In the genomic region with DNA sequence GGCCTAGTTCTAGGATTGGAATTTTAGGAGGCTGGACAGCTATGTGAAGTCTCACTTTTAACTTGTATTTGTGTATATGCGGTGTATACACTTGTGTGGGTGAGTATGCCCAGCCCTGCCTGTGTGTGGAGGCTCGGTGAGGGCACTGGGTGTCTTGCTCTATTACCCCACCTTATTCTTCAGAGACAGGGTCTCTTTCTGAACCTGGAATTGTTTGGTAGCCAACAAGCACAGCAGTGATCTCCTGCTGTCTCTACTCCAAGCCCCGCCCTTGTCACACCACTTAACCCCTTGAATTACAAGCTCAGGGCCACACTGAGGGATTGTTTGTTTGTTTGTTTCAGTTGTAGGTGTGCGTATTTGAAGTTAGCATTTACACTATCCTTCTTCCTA, we compare ENCODE assay signal across 8 mouse cellular contexts. TPM values are rescaled to one million over a fixed set of nuclear protein-coding genes. Genes with fewer than 3 reads are reported as not detected.
DNase-seq lines count a peak whose midpoint lies in the region; ATAC-seq and TF ChIP-seq lines count a peak whose summit lies in the region.

No protein-coding gene starts in this region.

- no peak overlapping the region for H3K27ac ChIP-seq in neural tube, embryonic 11.5 days (ENCODE audit: low read depth, low read length)
- H3K27ac ChIP-seq in embryonic fibroblast, embryonic 13.5 days (ENCODE audit: insufficient read depth, low read length), result no peak overlapping the region
- H3K27ac ChIP-seq in limb, embryonic 12.5 days, result no peak overlapping the region
- H3K27ac ChIP-seq in neural tube, embryonic 12.5 days, result no peak overlapping the region

- H3K4me2 ChIP-seq in neural tube, embryonic 11.5 days (ENCODE audit: low read depth), result peak overlapping the region; percentile 54
- peak overlapping the region; percentile 92 for H3K4me2 ChIP-seq in limb, embryonic 12.5 days
- H3K4me2 ChIP-seq in neural tube, embryonic 12.5 days (replicated peaks), result peak overlapping the region; percentile 77

- H3K4me1 ChIP-seq in neural tube, embryonic 11.5 days (ENCODE audit: control insufficient read depth, insufficient read depth, low read length), result no peaks in the 10 kb centered on the region
- no peaks in the 10 kb centered on the region for H3K4me1 ChIP-seq in embryonic fibroblast, embryonic 13.5 days (ENCODE audit: control insufficient read depth, insufficient read depth, low read length)
- peaks cover 28% of the 10 kb centered on the region for H3K4me1 ChIP-seq in limb, embryonic 12.5 days (replicated peaks)
- peaks cover 15% of the 10 kb centered on the region for H3K4me1 ChIP-seq in neural tube, embryonic 12.5 days

- 0 out of 2 replicates have a peak, but pooled peaks have one; percentile 2 for ATAC-seq in neural tube, embryonic 11.5 days (ENCODE audit: insufficient read depth, low FRiP score, low TSS enrichment)
- no peak for ATAC-seq in limb, embryonic 12.5 days (ENCODE audit: insufficient number of reproducible peaks, insufficient read depth, low FRiP score, low TSS enrichment, low read depth)
- ATAC-seq in neural tube, embryonic 12.5 days (ENCODE audit: low FRiP score, low read depth), result no peak

- TF ChIP-seq POLR2A in embryonic fibroblast, embryonic 13.5 days (IDR thresholded peaks at IDR 0.05; ENCODE audit: low read depth, low read length), result no peak

- TF ChIP-seq CTCF in embryonic fibroblast, embryonic 13.5 days (IDR thresholded peaks at IDR 0.05; ENCODE audit: borderline replicate concordance, insufficient read depth, low read length), result no peak

- WGBS in neural tube, embryonic 11.5 days, result 60% methylated on average over 4 of the region's 4 CpGs
- 48% methylated on average over 4 of the region's 4 CpGs for WGBS in limb, embryonic 12.5 days
- WGBS in neural tube, embryonic 12.5 days, result 46% methylated on average over 4 of the region's 4 CpGs

- no peaks in the 10 kb centered on the region for H3K9me3 ChIP-seq in neural tube, embryonic 11.5 days (ENCODE audit: control insufficient read depth, low read length)
- H3K9me3 ChIP-seq in limb, embryonic 12.5 days, result no peaks in the 10 kb centered on the region
- H3K9me3 ChIP-seq in neural tube, embryonic 12.5 days, result no peaks in the 10 kb centered on the region

- no peaks in the 10 kb centered on the region for H3K36me3 ChIP-seq in neural tube, embryonic 11.5 days (ENCODE audit: control insufficient read depth, insufficient read depth, low read length)
- no peaks in the 10 kb centered on the region for H3K36me3 ChIP-seq in limb, embryonic 12.5 days
- H3K36me3 ChIP-seq in neural tube, embryonic 12.5 days, result no peaks in the 10 kb centered on the region

- H3K4me3 ChIP-seq in neural tube, embryonic 11.5 days (ENCODE audit: low read depth, low read length), result peak overlapping the region; percentile 32; the same call in 1 of the 2 replicates
- H3K4me3 ChIP-seq in embryonic fibroblast, embryonic 13.5 days (ENCODE audit: insufficient read depth, low read length), result peak overlapping the region; percentile 57
- peak overlapping the region; percentile 49 for H3K4me3 ChIP-seq in limb, embryonic 12.5 days (replicated peaks)
- H3K4me3 ChIP-seq in neural tube, embryonic 12.5 days, result no peak overlapping the region

- no peaks in the 10 kb centered on the region for H3K27me3 ChIP-seq in neural tube, embryonic 11.5 days (ENCODE audit: control insufficient read depth, insufficient read depth, low read length)
- H3K27me3 ChIP-seq in limb, embryonic 12.5 days, result 0 out of 2 replicates have a peak, but pooled peaks cover 2% of the 10 kb centered on the region
- H3K27me3 ChIP-seq in neural tube, embryonic 12.5 days (replicated peaks), result no peaks in the 10 kb centered on the region

- peak overlapping the region; percentile 68 for H3K9ac ChIP-seq in neural tube, embryonic 11.5 days (ENCODE audit: low read length)
- H3K9ac ChIP-seq in limb, embryonic 12.5 days (replicated peaks), result peak overlapping the region; percentile 74; the same call in 1 of the 2 replicates
- H3K9ac ChIP-seq in neural tube, embryonic 12.5 days, result peak overlapping the region; percentile 59; the same call in 1 of the 2 replicates

- no peak for DNase-seq in neural tube, embryonic 11.5 days (ENCODE audit: low spot score)
- no peak for DNase-seq in neural tube, embryonic 10.5 days (ENCODE audit: extremely low spot score, low spot score)
- no peak for DNase-seq in adrenal gland, adult (ENCODE audit: inconsistent age in 2 of 2, low spot score in 1 of 2)
- DNase-seq in layer of hippocampus, postnatal 14 days (ENCODE audit: low spot score in 2 of 2), result no peak
- no peak for DNase-seq in embryo, embryonic 10 days (ENCODE audit: low spot score)

RNA-seq across cellular contexts. Expression of gene Tapbpl, which starts 0.4 kb away (rescaled TPM):
- polyA plus RNA-seq in neural tube, embryonic 11.5 days (2014; fragmentation: Nextera tagmentation; extraction: Ambion mirVana), result 1.2 and 1.7 TPM in 2 replicates
- 5.7 and 6.3 TPM in 2 replicates for polyA plus RNA-seq in embryonic fibroblast, embryonic 13.5 days (2011; ENCODE audit: insufficient read length, low read depth, missing spikeins)
- 2.0 and 2.8 TPM in 2 replicates for polyA plus RNA-seq in limb, embryonic 12.5 days (2016; fragmentation: Nextera tagmentation; extraction: Ambion mirVana)
- polyA plus RNA-seq in neural tube, embryonic 12.5 days (2016; fragmentation: Nextera tagmentation; extraction: Ambion mirVana), result 3.2 and 3.8 TPM in 2 replicates
- total RNA-seq in layer of hippocampus, postnatal 14 days (2021), result 1 to 10 TPM; 2.9 to 3.1 TPM

RNA-seq across cellular contexts. Expression of gene Cd27, which starts 4.8 kb away (rescaled TPM):
- polyA plus RNA-seq in neural tube, embryonic 11.5 days (2014; fragmentation: Nextera tagmentation; extraction: Ambion mirVana), result 0.77 and 1.3 TPM in 2 replicates
- not detected in 2 replicates for polyA plus RNA-seq in embryonic fibroblast, embryonic 13.5 days (2011; ENCODE audit: insufficient read length, low read depth, missing spikeins)
- polyA plus RNA-seq in limb, embryonic 12.5 days (2016; fragmentation: Nextera tagmentation; extraction: Ambion mirVana), result 2.8 and 3.0 TPM in 2 replicates
- polyA plus RNA-seq in neural tube, embryonic 12.5 days (2016; fragmentation: Nextera tagmentation; extraction: Ambion mirVana), result 2.0 and 2.3 TPM in 2 replicates
- total RNA-seq in layer of hippocampus, postnatal 14 days (2021), result not detected

RNA-seq across cellular contexts. Expression of gene Vamp1, which starts 16.7 kb away (rescaled TPM):
- 2.2 and 2.5 TPM in 2 replicates for polyA plus RNA-seq in neural tube, embryonic 11.5 days (2014; fragmentation: Nextera tagmentation; extraction: Ambion mirVana)
- 4.2 and 4.3 TPM in 2 replicates for polyA plus RNA-seq in embryonic fibroblast, embryonic 13.5 days (2011; ENCODE audit: insufficient read length, low read depth, missing spikeins)
- 6.3 and 7.4 TPM in 2 replicates for polyA plus RNA-seq in limb, embryonic 12.5 days (2016; fragmentation: Nextera tagmentation; extraction: Ambion mirVana)
- polyA plus RNA-seq in neural tube, embryonic 12.5 days (2016; fragmentation: Nextera tagmentation; extraction: Ambion mirVana), result 7.2 and 8.0 TPM in 2 replicates
- 10 to 100 TPM; 49.3 to 62.7 TPM for total RNA-seq in layer of hippocampus, postnatal 14 days (2021)

RNA-seq across cellular contexts. Expression of gene Mrpl51, which starts 40.4 kb away (rescaled TPM):
- polyA plus RNA-seq in neural tube, embryonic 11.5 days (2014; fragmentation: Nextera tagmentation; extraction: Ambion mirVana), result 178 and 192 TPM in 2 replicates
- 76.2 and 76.9 TPM in 2 replicates for polyA plus RNA-seq in embryonic fibroblast, embryonic 13.5 days (2011; ENCODE audit: insufficient read length, low read depth, missing spikeins)
- polyA plus RNA-seq in limb, embryonic 12.5 days (2016; fragmentation: Nextera tagmentation; extraction: Ambion mirVana), result 209 and 210 TPM in 2 replicates
- 157 and 169 TPM in 2 replicates for polyA plus RNA-seq in neural tube, embryonic 12.5 days (2016; fragmentation: Nextera tagmentation; extraction: Ambion mirVana)
- total RNA-seq in layer of hippocampus, postnatal 14 days (2021), result 10 to 100 TPM; 67.7 to 74.4 TPM

RNA-seq across cellular contexts. Expression of gene Ncapd2, which starts 40.5 kb away (rescaled TPM):
- polyA plus RNA-seq in neural tube, embryonic 11.5 days (2014; fragmentation: Nextera tagmentation; extraction: Ambion mirVana), result 137 and 139 TPM in 2 replicates
- polyA plus RNA-seq in embryonic fibroblast, embryonic 13.5 days (2011; ENCODE audit: insufficient read length, low read depth, missing spikeins), result 75.8 and 137 TPM in 2 replicates
- polyA plus RNA-seq in limb, embryonic 12.5 days (2016; fragmentation: Nextera tagmentation; extraction: Ambion mirVana), result 224 and 227 TPM in 2 replicates
- 131 and 140 TPM in 2 replicates for polyA plus RNA-seq in neural tube, embryonic 12.5 days (2016; fragmentation: Nextera tagmentation; extraction: Ambion mirVana)
- total RNA-seq in layer of hippocampus, postnatal 14 days (2021), result 10 to 100 TPM; 26.8 to 29.8 TPM
